Mouse (Mus musculus): ENCODE measurements around the gene Dap3.

DNA sequence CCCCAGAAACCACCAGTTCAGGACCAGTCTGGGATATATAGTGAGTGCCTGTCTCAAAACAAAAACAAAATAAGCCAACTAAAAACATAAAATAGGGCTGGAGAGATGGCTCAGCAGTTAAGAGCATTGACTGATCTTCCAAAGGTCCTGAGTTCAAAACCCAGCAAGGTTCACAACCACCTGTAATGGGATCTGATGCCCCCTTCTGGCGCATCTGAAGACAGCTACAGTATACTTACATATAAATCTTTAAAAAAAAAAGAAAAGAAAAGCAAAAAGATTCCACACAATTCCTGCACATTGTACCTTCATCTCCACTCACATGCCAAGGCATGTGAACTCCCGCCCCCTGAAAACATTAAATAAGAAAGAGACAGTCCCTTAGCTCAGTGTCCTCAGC, 25.3 kb downstream of the Dap3 start:
- TF ChIP-seq MAFK (IDR thresholded peaks at IDR 0.05; ENCODE audit: insufficient replicate concordance, low read length) = no peak
- peak in 1 of 2 experiments; percentile 25; a peak in 1 of 4 replicates for TF ChIP-seq CTCF (conservative IDR thresholded peaks at IDR 0.05 in 1 of 2, IDR thresholded peaks at IDR 0.05 in 1 of 2; ENCODE audit: low read depth in 2 of 2, low read length in 2 of 2)
- TF ChIP-seq ZNF384 (IDR thresholded peaks at IDR 0.05; ENCODE audit: low read depth, low read length) = no peak
- no peak for TF ChIP-seq CHD2 (IDR thresholded peaks at IDR 0.05; ENCODE audit: low read length)
- TF ChIP-seq TCF12 (IDR thresholded peaks at IDR 0.05; ENCODE audit: low read depth, low read length) = no peak
- TF ChIP-seq ETS1 (conservative IDR thresholded peaks at IDR 0.05; ENCODE audit: low read depth, low read length) = no peak
- no peak for TF ChIP-seq POLR2A (IDR thresholded peaks at IDR 0.05; ENCODE audit: low read depth, low read length)
- TF ChIP-seq USF1 (IDR thresholded peaks at IDR 0.05; ENCODE audit: low read depth, low read length) = no peak
- TF ChIP-seq MXI1 (IDR thresholded peaks at IDR 0.05; ENCODE audit: low read depth, low read length) = no peak
- no peak for TF ChIP-seq KAT2A (IDR thresholded peaks at IDR 0.05; ENCODE audit: insufficient replicate concordance, low read length)
- no peak for TF ChIP-seq EP300 (IDR thresholded peaks at IDR 0.05; ENCODE audit: low read length)
- TF ChIP-seq MYC (IDR thresholded peaks at IDR 0.05; ENCODE audit: low read depth, low read length) = no peak
- no peak for TF ChIP-seq ZC3H11A (IDR thresholded peaks at IDR 0.05; ENCODE audit: low read depth, low read length)
